Mouse (Mus musculus): ENCODE data around the gene Plcb4. TPM values are rescaled to one million over a fixed set of nuclear protein-coding genes. Genes with fewer than 3 reads are reported as not detected.

The Plcb4 gene
- polyA plus RNA-seq, 1 experiment: 42.0 TPM

- TF ChIP-seq POLR2A (IDR thresholded peaks at IDR 0.05; ENCODE audit: extremely low read depth, insufficient read depth, low read length): no peak
- no peak for TF ChIP-seq CTCF (IDR thresholded peaks at IDR 0.05; ENCODE audit: extremely low read depth, insufficient read depth, low read length)
- peaks cover 4% of the 10 kb centered on the region; the same call in 1 of the 2 replicates for H3K4me1 ChIP-seq (ENCODE audit: control insufficient read depth, insufficient read depth, low read length)
- H3K27ac ChIP-seq (ENCODE audit: insufficient read depth, low read length): no peak overlapping the region
- no peak overlapping the region for H3K4me3 ChIP-seq (ENCODE audit: insufficient read depth, low read length)
Observed at GRCm38 (mm10) chr2:135796684-135797083, 137.9 kb downstream of the Plcb4 start.

GRCm38 (mm10) chr2:135797677-135798546 is 139.1 kb downstream of the Plcb4 start:
- Histone ChIP-seq H3K4me3 (ENCODE audit: insufficient read depth, low read length) (no peak overlapping the region), H3K4me1 (ENCODE audit: control insufficient read depth, insufficient read depth, low read length) (peaks cover 4% of the 10 kb centered on the region; the same call in 1 of the 2 replicates), H3K27ac (ENCODE audit: insufficient read depth, low read length) (no peak overlapping the region)
- no peak for TF ChIP-seq CTCF (IDR thresholded peaks at IDR 0.05; ENCODE audit: extremely low read depth, insufficient read depth, low read length)
- no peak for TF ChIP-seq POLR2A (IDR thresholded peaks at IDR 0.05; ENCODE audit: extremely low read depth, insufficient read depth, low read length)

GRCm38 (mm10) chr2:135799149-135799770 is 140.4 kb downstream of the Plcb4 start:
- Histone ChIP-seq H3K4me1 (ENCODE audit: control insufficient read depth, insufficient read depth, low read length) (peaks cover 6% of the 10 kb centered on the region; the same call in 1 of the 2 replicates), H3K4me3 (ENCODE audit: insufficient read depth, low read length) (no peak overlapping the region), H3K27ac (ENCODE audit: insufficient read depth, low read length) (no peak overlapping the region)
- TF ChIP-seq POLR2A (IDR thresholded peaks at IDR 0.05; ENCODE audit: extremely low read depth, insufficient read depth, low read length): no peak
- no peak for TF ChIP-seq CTCF (IDR thresholded peaks at IDR 0.05; ENCODE audit: extremely low read depth, insufficient read depth, low read length)

GRCm38 (mm10) chr2:135800385-135800784 is 141.6 kb downstream of the Plcb4 start:
- peaks cover 6% of the 10 kb centered on the region; the same call in 1 of the 2 replicates for H3K4me1 ChIP-seq (ENCODE audit: control insufficient read depth, insufficient read depth, low read length)
- no peak overlapping the region for H3K4me3 ChIP-seq (ENCODE audit: insufficient read depth, low read length)
- H3K27ac ChIP-seq (ENCODE audit: insufficient read depth, low read length): no peak overlapping the region
- TF ChIP-seq CTCF (IDR thresholded peaks at IDR 0.05; ENCODE audit: extremely low read depth, insufficient read depth, low read length) (no peak), POLR2A (IDR thresholded peaks at IDR 0.05; ENCODE audit: extremely low read depth, insufficient read depth, low read length) (no peak)

GRCm38 (mm10) chr2:135802878-135803450 is 144.2 kb downstream of the Plcb4 start:
- no peak overlapping the region for H3K27ac ChIP-seq (ENCODE audit: insufficient read depth, low read length)

GRCm38 (mm10) chr2:135805748-135806685 is 147.2 kb downstream of the Plcb4 start:
- no peak overlapping the region for H3K4me3 ChIP-seq (ENCODE audit: insufficient read depth, low read length)
- no peak overlapping the region for H3K27ac ChIP-seq (ENCODE audit: insufficient read depth, low read length)
- TF ChIP-seq CTCF (IDR thresholded peaks at IDR 0.05; ENCODE audit: extremely low read depth, insufficient read depth, low read length) (no peak), POLR2A (IDR thresholded peaks at IDR 0.05; ENCODE audit: extremely low read depth, insufficient read depth, low read length) (no peak)
- peaks cover 1% of the 10 kb centered on the region; the same call in 1 of the 2 replicates for H3K4me1 ChIP-seq (ENCODE audit: control insufficient read depth, insufficient read depth, low read length)

More at GRCm38 (mm10) chr2:135802878-135803450, 144.2 kb downstream of the Plcb4 start:
- TF ChIP-seq POLR2A (IDR thresholded peaks at IDR 0.05; ENCODE audit: extremely low read depth, insufficient read depth, low read length) (no peak), CTCF (IDR thresholded peaks at IDR 0.05; ENCODE audit: extremely low read depth, insufficient read depth, low read length) (no peak)
- Histone ChIP-seq H3K4me3 (ENCODE audit: insufficient read depth, low read length) (no peak overlapping the region), H3K4me1 (ENCODE audit: control insufficient read depth, insufficient read depth, low read length) (peaks cover 6% of the 10 kb centered on the region; the same call in 1 of the 2 replicates)

- H3K4me3 ChIP-seq (ENCODE audit: insufficient read depth, low read length): no peak overlapping the region
- H3K4me1 ChIP-seq (ENCODE audit: control insufficient read depth, insufficient read depth, low read length): no peaks in the 10 kb centered on the region; the same call in 1 of the 2 replicates
- TF ChIP-seq CTCF (IDR thresholded peaks at IDR 0.05; ENCODE audit: extremely low read depth, insufficient read depth, low read length): no peak
- no peak for TF ChIP-seq POLR2A (IDR thresholded peaks at IDR 0.05; ENCODE audit: extremely low read depth, insufficient read depth, low read length)
- H3K27ac ChIP-seq (ENCODE audit: insufficient read depth, low read length): no peak overlapping the region
Observed at GRCm38 (mm10) chr2:135808342-135808741, 149.5 kb downstream of the Plcb4 start.

- Histone ChIP-seq H3K4me3 (ENCODE audit: insufficient read depth, low read length) (no peak overlapping the region), H3K27ac (ENCODE audit: insufficient read depth, low read length) (no peak overlapping the region), H3K4me1 (ENCODE audit: control insufficient read depth, insufficient read depth, low read length) (no peaks in the 10 kb centered on the region)
- TF ChIP-seq POLR2A (IDR thresholded peaks at IDR 0.05; ENCODE audit: extremely low read depth, insufficient read depth, low read length) (no peak), CTCF (IDR thresholded peaks at IDR 0.05; ENCODE audit: extremely low read depth, insufficient read depth, low read length) (no peak)
Observed at GRCm38 (mm10) chr2:135810841-135811240, 152.0 kb downstream of the Plcb4 start.
